Mouse (Mus musculus): ENCODE data around the gene Enpp6.
"Not testable (repeated sequence)": the region's sequence is repeated elsewhere in the genome, so short reads cannot be mapped to it uniquely, and the experiment has no call there.

Enpp6 gene

GRCm38 (mm10) chr8:46995931-46996664 lies 9.4 kb downstream of the Enpp6 start:
- no peak for DNase-seq (ENCODE audit: low spot score)

- no peak for DNase-seq (ENCODE audit: low spot score)
Measured at GRCm38 (mm10) chr8:47005676-47006075, 19.0 kb downstream of the Enpp6 start.

- no peak for DNase-seq (ENCODE audit: low spot score)
Measured at GRCm38 (mm10) chr8:47006785-47007184, 20.1 kb downstream of the Enpp6 start.

- no peak for DNase-seq (ENCODE audit: low spot score)
Measured at GRCm38 (mm10) chr8:47008220-47008773, 21.6 kb downstream of the Enpp6 start.

- DNase-seq (ENCODE audit: low spot score) = peak; percentile 44
Measured at GRCm38 (mm10) chr8:47016268-47016946, 29.7 kb downstream of the Enpp6 start.

- no peak for DNase-seq (ENCODE audit: low spot score)
Measured at GRCm38 (mm10) chr8:47021135-47021555, 34.5 kb downstream of the Enpp6 start.

GRCm38 (mm10) chr8:47024612-47025011 lies 37.9 kb downstream of the Enpp6 start:
- DNase-seq (ENCODE audit: low spot score) = no peak

GRCm38 (mm10) chr8:47026841-47027490 lies 40.3 kb downstream of the Enpp6 start:
- no peak for DNase-seq (ENCODE audit: low spot score)

GRCm38 (mm10) chr8:47028474-47028873 lies 41.8 kb downstream of the Enpp6 start:
- DNase-seq (ENCODE audit: low spot score) = no peak

GRCm38 (mm10) chr8:47030321-47030720 lies 43.6 kb downstream of the Enpp6 start:
- no peak for DNase-seq (ENCODE audit: low spot score)

GRCm38 (mm10) chr8:47032081-47032480 lies 45.4 kb downstream of the Enpp6 start:
- DNase-seq (ENCODE audit: low spot score) = no peak

GRCm38 (mm10) chr8:47033976-47034375 lies 47.3 kb downstream of the Enpp6 start:
- DNase-seq (ENCODE audit: low spot score) = no peak

- no peak for DNase-seq (ENCODE audit: low spot score)
Measured at GRCm38 (mm10) chr8:47036501-47036900, 49.8 kb downstream of the Enpp6 start.

GRCm38 (mm10) chr8:47037405-47037804 lies 50.7 kb downstream of the Enpp6 start:
- DNase-seq (ENCODE audit: low spot score) = no peak

GRCm38 (mm10) chr8:47040215-47040614 lies 53.5 kb downstream of the Enpp6 start:
- DNase-seq (ENCODE audit: low spot score) = not testable (repeated sequence)

- no peak for DNase-seq (ENCODE audit: low spot score)
Measured at GRCm38 (mm10) chr8:47046340-47046739, 59.7 kb downstream of the Enpp6 start.

- DNase-seq (ENCODE audit: low spot score) = no peak
Measured at GRCm38 (mm10) chr8:47047146-47047545, 60.5 kb downstream of the Enpp6 start.

- no peak for DNase-seq (ENCODE audit: low spot score)
Measured at GRCm38 (mm10) chr8:47048584-47048983, 61.9 kb downstream of the Enpp6 start.

GRCm38 (mm10) chr8:47052643-47053042 lies 66.0 kb downstream of the Enpp6 start:
- DNase-seq (ENCODE audit: low spot score) = no peak

- no peak for DNase-seq (ENCODE audit: low spot score)
Measured at GRCm38 (mm10) chr8:47056086-47056485, 69.4 kb downstream of the Enpp6 start.

GRCm38 (mm10) chr8:47058526-47058925 lies 71.8 kb downstream of the Enpp6 start:
- DNase-seq (ENCODE audit: low spot score) = no peak

GRCm38 (mm10) chr8:47058971-47059370 lies 72.3 kb downstream of the Enpp6 start:
- no peak for DNase-seq (ENCODE audit: low spot score)

Measured in ovary, postnatal 36 days (tissue).